Mouse (Mus musculus) central nervous system, embryonic 18 days (tissue): ENCODE measurements around the gene Scgb2b17. TPM values are rescaled to one million over a fixed set of nuclear protein-coding genes. Genes with fewer than 3 reads are reported as not detected.

ENCODE experiments used
- polyA plus RNA-seq: library from polyadenylated mRNA; depleted of rRNA; stranded (reverse); fragments of >200 nt; gene quantifications from 2 replicates; pipeline ENCODE4 v1.2.3, GENCODE M21; 2012; rRNA removed

Gene Scgb2b17
- polyA plus RNA-seq: not detected in 2 replicates

GRCm38 (mm10) chr7:33056461-33056860 lies at the start of gene Scgb2b17:
Scgb2b17 (minus strand) TSS chr7:33056561.

GRCm38 (mm10) chr7:33063149-33063548 lies 6.8 kb upstream of the Scgb2b17 start, which contains the start of gene Scgb1b17:
Scgb1b17 (plus strand) TSS chr7:33063449.

Other genes with a start within 250 kb of the Scgb2b17 start
- not detected in 2 replicates for gene Scgb2b15, start 226.9 kb downstream of the Scgb2b17 start, polyA plus RNA-seq
- gene Scgb1b15, start 220.0 kb downstream of the Scgb2b17 start, polyA plus RNA-seq: not detected in 2 replicates
- not detected in 2 replicates for gene Scgb1b17, start 6.9 kb upstream of the Scgb2b17 start, polyA plus RNA-seq
- gene Scgb2b18, start 117.3 kb upstream of the Scgb2b17 start, polyA plus RNA-seq: not detected in 2 replicates
- gene Scgb1b18, start 129.0 kb upstream of the Scgb2b17 start, polyA plus RNA-seq: not detected in 2 replicates
- gene Scgb2b19, start 223.8 kb upstream of the Scgb2b17 start, polyA plus RNA-seq: not detected in 2 replicates
- gene Scgb1b19, start 230.7 kb upstream of the Scgb2b17 start, polyA plus RNA-seq: not detected in 2 replicates